Mouse (Mus musculus) stomach, embryonic 16.5 days (tissue): Measurements from ENCODE around the gene Usp29. TPM values are rescaled to one million over a fixed set of nuclear protein-coding genes. Genes with fewer than 3 reads are reported as not detected.
"Not testable (repeated sequence)": the region's sequence is repeated elsewhere in the genome, so short reads cannot be mapped to it uniquely, and the experiment has no call there.

ENCODE experiments used
- ATAC-seq: fragments of 200-750 bp; cut with Nextera tagmentation; 2 replicates; pipeline ENCODE4 v1.8.0; 2017; ENCODE audit warnings: moderate number of reproducible peaks, moderate TSS enrichment; ENCODE audit not compliant: insufficient read depth, low FRiP score
- H3K27ac ChIP-seq: fragments of 300-500 bp; sonication (generic); 2 replicates; pipeline ENCODE4 v1.5.1; 2014; ENCODE audit warnings: low read length
- H3K27me3 ChIP-seq: fragments of 300-500 bp; sonication (generic); 2 replicates; pipeline ENCODE4 v1.6.1; 2014; ENCODE audit warnings: low read length, control low read depth, mixed read lengths; ENCODE audit not compliant: control insufficient read depth, insufficient read depth
- H3K36me3 ChIP-seq: fragments of 300-500 bp; sonication (generic); 2 replicates; pipeline ENCODE4 v1.6.1; 2014; ENCODE audit warnings: low read length; ENCODE audit not compliant: control insufficient read depth, insufficient read depth
- H3K4me1 ChIP-seq: fragments of 300-500 bp; sonication (generic); 2 replicates; pipeline ENCODE4 v1.6.1; 2014; ENCODE audit warnings: low read length, control low read depth, mixed read lengths; ENCODE audit not compliant: control insufficient read depth, insufficient read depth
- H3K4me2 ChIP-seq: fragments of 300-500 bp; sonication (generic); 2 replicates; pipeline ENCODE4 v1.6.1; 2014; ENCODE audit warnings: low read depth, low read length, mixed read lengths
- H3K4me3 ChIP-seq: fragments of 300-500 bp; sonication (generic); replicated peaks from 2 replicates; pipeline ENCODE4 v1.5.1; 2014; ENCODE audit warnings: mild to moderate bottlenecking, low read length
- H3K9ac ChIP-seq: fragments of 300-500 bp; sonication (generic); 2 replicates; pipeline ENCODE4 v1.6.1; 2014; ENCODE audit warnings: low read length
- H3K9me3 ChIP-seq: fragments of 300-500 bp; sonication (generic); replicated peaks from 2 replicates; pipeline ENCODE4 v1.6.1; 2016; ENCODE audit warnings: low read length, control low read depth; ENCODE audit not compliant: control insufficient read depth
- WGBS: fragments of 180-500 bp; shearing (Covaris S2); extraction: QIAGEN DNeasy Blood & Tissue Kit; methylation state at CpG from one replicate; pipeline ENCODE4 v1.1.7; 2014; 5-methylcytosine and 5-hydroxymethylcytosine counted together
- polyA plus RNA-seq: library from polyadenylated mRNA; unstranded; fragments of >200 nt; fragmentation: Nextera tagmentation; extraction: Ambion mirVana; gene quantifications from 2 replicates; pipeline ENCODE4 v1.2.1, GENCODE M21; 2015

Gene Usp29
- polyA plus RNA-seq, 1 experiment from 2014 or later = 5.6 TPM

DNA sequence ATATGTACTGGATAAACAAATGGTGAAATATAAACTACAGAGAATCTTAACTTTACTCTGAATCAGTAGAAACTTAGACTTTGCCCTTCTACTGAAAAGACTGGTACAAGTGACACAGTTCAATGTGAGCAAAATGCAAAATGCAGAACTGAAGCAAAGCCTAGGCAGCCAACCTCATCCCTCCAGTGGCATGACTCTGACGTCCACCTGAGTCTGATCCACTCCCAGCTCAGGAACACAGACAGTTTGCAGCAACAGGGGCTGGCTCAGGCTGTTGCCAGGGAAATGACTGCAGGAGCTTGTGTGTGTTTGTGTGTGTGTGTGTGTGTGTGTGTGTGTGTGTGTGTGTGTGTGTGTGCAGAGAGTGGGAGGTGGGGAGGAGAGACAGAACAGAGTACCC, 147.8 kb downstream of the Usp29 start:
- Histone ChIP-seq H3K27me3 (no peaks in the 10 kb centered on the region), H3K4me1 (no peaks in the 10 kb centered on the region), H3K4me2 (no peak overlapping the region), H3K9me3 (no peaks in the 10 kb centered on the region), H3K4me3 (no peak overlapping the region), H3K9ac (no peak overlapping the region), H3K27ac (no peak overlapping the region), H3K36me3 (no peaks in the 10 kb centered on the region)
- WGBS = 64% methylated on average over 1 of the region's 1 CpGs
- ATAC-seq = no peak

DNA sequence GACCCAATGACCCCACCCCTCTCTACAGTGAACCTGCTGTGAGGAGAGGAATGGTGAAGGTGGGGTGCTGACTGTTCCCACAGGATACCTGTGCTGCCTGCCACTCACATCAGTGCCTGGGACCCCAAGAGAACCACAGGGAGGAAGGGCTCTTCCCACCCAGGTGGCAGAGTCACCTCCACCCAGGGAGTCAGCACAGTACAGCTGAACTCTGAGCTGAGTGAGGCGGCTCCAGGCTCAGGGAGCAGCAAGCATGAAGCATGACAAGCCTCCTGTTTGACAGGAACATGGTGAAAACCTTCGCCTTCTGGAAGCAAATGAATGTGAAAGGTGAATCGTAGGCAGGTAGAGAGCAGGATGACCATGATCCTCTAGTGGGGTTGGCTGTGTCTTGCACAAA, 148.5 kb downstream of the Usp29 start:
- not testable (repeated sequence) for H3K9ac ChIP-seq, H3K4me1 ChIP-seq, ATAC-seq, H3K27me3 ChIP-seq, H3K36me3 ChIP-seq, H3K9me3 ChIP-seq, H3K27ac ChIP-seq, H3K4me2 ChIP-seq, H3K4me3 ChIP-seq
- 91% methylated on average over 3 of the region's 3 CpGs for WGBS

DNA sequence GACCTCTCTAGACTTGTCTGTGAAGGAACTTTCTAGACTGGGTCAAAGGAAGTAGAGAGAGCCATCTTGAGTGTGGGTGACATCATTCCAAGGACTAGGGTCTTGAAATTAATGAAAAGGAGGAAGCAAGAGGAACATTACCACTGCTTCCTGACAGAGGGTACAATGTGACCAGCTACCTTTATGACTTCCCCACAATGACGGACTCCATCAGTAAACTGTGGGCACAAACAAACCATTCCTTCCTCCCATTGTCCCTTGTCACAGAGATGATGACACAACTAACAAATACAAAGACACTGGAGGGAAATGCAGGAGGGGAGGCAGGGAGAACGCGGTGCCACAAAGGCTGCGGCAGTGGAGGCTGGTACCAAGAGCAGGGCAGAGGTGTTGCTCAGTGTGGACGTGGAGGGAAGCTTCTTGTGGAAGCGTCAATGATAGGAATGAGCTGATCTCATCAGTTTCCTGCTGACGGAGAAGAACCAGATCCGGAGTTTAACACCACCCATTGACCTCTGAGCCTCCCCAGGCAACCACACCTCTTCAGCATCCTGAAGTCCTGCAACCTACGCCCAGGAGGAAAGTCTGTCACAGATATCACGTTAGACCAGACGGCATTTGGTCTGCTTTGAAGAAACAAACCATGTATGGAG, 149.3 kb downstream of the Usp29 start:
- no peaks in the 10 kb centered on the region for H3K9me3 ChIP-seq
- no peaks in the 10 kb centered on the region for H3K36me3 ChIP-seq
- H3K4me1 ChIP-seq = no peaks in the 10 kb centered on the region
- ATAC-seq = no peak
- no peaks in the 10 kb centered on the region for H3K27me3 ChIP-seq
- H3K27ac ChIP-seq = no peak overlapping the region
- H3K9ac ChIP-seq = no peak overlapping the region
- H3K4me2 ChIP-seq = no peak overlapping the region
- 63% methylated on average over 11 of the region's 11 CpGs for WGBS
- H3K4me3 ChIP-seq = no peak overlapping the region

DNA sequence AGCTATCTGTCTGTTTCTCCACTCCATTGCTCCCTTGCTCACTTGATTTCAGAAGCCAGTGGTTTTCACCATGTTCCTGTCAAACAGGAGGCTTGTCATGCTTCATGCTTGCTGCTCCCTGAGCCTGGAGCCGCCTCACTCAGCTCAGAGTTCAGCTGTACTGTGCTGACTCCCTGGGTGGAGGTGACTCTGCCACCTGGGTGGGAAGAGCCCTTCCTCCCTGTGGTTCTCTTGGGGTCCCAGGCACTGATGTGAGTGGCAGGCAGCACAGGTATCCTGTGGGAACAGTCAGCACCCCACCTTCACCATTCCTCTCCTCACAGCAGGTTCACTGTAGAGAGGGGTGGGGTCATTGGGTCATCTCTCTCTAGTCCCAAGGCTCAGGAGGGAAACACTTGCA, 150.5 kb downstream of the Usp29 start:
- H3K27me3 ChIP-seq, H3K4me2 ChIP-seq, H3K27ac ChIP-seq, H3K9me3 ChIP-seq, H3K4me1 ChIP-seq, ATAC-seq, H3K36me3 ChIP-seq, H3K9ac ChIP-seq, H3K4me3 ChIP-seq: not testable (repeated sequence)
- WGBS = 100% methylated on average over 1 of the region's 1 CpGs

DNA sequence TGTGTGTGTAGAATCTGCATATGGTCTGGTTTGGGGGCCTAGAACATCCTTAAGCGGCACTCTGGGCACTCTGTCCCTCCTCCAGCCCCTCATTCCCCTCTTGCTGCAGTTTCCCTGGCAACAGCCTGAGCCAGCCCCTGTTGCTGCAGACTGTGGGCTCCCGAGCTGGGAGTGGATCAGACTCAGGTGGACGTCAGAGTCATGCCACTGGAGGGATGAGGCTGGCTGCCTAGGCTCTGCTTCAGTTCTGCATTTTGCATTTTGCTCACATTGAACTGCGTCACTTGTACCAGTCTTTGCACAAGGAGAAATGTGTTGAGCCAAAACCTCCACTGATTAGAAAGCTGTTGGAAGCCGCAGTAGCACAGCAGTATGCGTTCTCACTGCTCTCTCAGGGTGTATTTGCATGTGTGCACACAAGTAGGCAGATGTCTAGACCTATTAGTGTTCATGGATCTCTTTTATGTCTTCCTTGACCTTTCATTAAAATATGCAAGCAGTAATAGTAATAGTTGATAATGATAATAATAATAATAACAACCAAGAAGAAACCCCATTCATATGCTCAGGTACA, 151.2 kb downstream of the Usp29 start:
- no peak for ATAC-seq
- Histone ChIP-seq H3K4me2 (no peak overlapping the region), H3K4me1 (no peaks in the 10 kb centered on the region), H3K4me3 (no peak overlapping the region), H3K9me3 (no peaks in the 10 kb centered on the region), H3K27me3 (no peaks in the 10 kb centered on the region), H3K9ac (no peak overlapping the region), H3K27ac (no peak overlapping the region), H3K36me3 (no peaks in the 10 kb centered on the region)
- WGBS = 61% methylated on average over 6 of the region's 6 CpGs

DNA sequence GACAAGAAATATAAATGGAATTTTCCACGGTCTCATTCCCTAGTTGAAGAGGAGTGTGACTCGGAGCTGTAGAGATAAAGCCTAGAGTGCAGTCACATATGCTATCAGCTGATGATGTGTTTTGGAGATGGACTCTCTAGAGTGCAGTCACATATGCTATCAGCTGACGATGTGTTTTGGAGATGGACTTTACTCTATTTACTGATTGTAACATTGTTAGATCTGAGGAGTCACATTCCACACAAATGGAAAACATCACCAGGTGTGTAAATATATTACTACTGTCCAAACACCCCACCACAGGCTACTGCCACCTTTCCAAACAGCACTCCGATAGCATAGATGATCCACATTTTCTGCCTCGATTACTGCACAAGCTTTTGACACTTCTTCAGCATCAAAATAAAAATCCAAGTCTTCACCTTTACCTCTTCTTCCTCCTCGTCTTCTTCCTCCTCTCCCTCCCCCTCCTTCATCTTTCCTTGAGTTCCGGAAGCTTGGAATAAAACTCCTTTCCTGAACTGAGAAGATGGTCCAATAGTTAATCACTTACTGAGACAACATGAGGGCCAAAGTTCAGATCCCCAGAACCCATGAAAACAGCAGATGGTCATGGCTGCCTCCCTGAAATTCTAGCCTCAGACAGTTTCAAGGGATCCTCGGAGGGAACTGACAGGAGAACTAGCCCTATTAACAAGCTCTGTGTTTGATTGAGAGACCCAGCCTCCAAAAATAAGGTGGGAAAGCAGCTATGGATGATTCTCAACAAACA, 153.2 kb downstream of the Usp29 start:
- no peaks in the 10 kb centered on the region for H3K27me3 ChIP-seq
- no peak for ATAC-seq
- WGBS = 68% methylated on average over 8 of the region's 8 CpGs
- no peaks in the 10 kb centered on the region for H3K36me3 ChIP-seq
- H3K4me2 ChIP-seq = no peak overlapping the region
- no peak overlapping the region for H3K27ac ChIP-seq
- H3K9me3 ChIP-seq = no peaks in the 10 kb centered on the region
- H3K4me1 ChIP-seq = no peaks in the 10 kb centered on the region
- no peak overlapping the region for H3K4me3 ChIP-seq
- no peak overlapping the region for H3K9ac ChIP-seq

DNA sequence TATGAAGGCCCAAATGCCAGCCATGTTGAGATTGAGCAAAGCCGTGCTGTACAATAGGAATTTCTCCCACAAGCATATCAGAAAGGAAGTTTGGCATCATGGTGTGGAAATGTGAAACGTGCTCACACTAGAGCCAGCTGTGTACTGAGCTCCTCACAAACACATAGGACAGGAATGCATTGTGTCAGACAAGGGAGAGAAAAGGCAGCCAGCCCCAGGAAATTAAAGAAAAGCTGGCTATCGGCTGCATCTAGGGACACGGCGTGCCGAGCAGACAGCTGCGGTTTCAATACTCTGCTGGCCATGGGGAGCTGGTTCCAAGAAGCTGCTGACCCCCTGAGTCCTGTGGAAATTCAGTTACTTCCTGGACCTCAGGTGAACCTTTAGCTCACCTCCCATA, 155.0 kb downstream of the Usp29 start:
- WGBS = 76% methylated on average over 7 of the region's 7 CpGs
- H3K9me3 ChIP-seq = no peaks in the 10 kb centered on the region
- no peak overlapping the region for H3K4me3 ChIP-seq
- H3K27me3 ChIP-seq = no peaks in the 10 kb centered on the region
- no peaks in the 10 kb centered on the region for H3K36me3 ChIP-seq
- H3K4me1 ChIP-seq = no peaks in the 10 kb centered on the region
- no peak overlapping the region for H3K27ac ChIP-seq
- H3K9ac ChIP-seq = no peak overlapping the region
- no peak for ATAC-seq
- no peak overlapping the region for H3K4me2 ChIP-seq

DNA sequence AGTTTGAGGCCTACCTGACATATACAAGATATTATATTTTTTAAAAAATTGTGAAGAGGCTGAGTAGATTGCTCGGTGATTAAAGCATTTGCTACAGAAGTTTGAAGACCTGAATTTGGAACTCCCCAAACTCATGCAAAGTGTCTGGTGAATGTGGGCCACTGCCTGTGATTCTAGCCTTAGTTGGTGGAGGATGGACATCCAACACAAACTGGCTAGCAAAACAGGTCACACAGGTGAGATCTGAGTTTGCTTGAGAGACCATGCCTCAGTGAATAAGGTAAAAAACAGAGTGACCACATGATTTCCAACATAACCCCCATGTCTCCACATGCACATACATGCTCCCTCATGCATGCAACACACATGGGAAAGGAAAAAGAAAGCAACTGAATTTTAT, 156.5 kb downstream of the Usp29 start:
- Histone ChIP-seq H3K27ac (no peak overlapping the region), H3K9ac (no peak overlapping the region), H3K4me2 (no peak overlapping the region), H3K27me3 (no peaks in the 10 kb centered on the region), H3K4me1 (no peaks in the 10 kb centered on the region), H3K9me3 (no peaks in the 10 kb centered on the region), H3K4me3 (no peak overlapping the region), H3K36me3 (no peaks in the 10 kb centered on the region)
- 95% methylated on average over 1 of the region's 1 CpGs for WGBS
- no peak for ATAC-seq

DNA sequence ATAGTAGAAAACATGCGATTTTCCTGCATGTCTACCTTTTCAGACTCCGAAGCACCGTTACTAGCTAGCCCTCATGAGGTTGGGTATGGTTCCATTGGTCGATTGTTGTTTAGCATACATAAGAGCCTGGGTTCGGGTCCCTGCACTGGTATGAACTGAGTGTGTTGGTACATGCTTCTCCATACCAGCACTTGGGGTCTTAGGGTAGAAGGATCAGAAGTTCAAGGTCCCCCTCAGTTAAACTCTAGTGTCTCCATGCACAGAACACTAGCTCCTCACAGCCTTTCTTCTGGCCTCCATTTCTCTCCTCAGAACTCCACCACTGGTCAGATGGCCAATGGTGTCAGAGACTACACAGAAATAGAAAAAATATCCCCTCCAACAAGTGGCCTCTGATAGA, 159.5 kb downstream of the Usp29 start:
- WGBS = 95% methylated on average over 5 of the region's 5 CpGs
- Histone ChIP-seq H3K4me2 (no peak overlapping the region), H3K27me3 (no peaks in the 10 kb centered on the region), H3K9ac (no peak overlapping the region), H3K27ac (no peak overlapping the region), H3K36me3 (no peaks in the 10 kb centered on the region), H3K9me3 (no peaks in the 10 kb centered on the region), H3K4me1 (no peaks in the 10 kb centered on the region), H3K4me3 (no peak overlapping the region)
- no peak for ATAC-seq
